Mouse (Mus musculus) kidney, postnatal 25 days (tissue): ENCODE data around the gene Pcnx.

Source experiments
- DNase-seq, 2 experiments: peaks; one replicate each; pipeline ENCODE4 v3.0.0; 2021; ENCODE audit warnings: mixed read lengths in 2 of 2

Gene Pcnx

DNA sequence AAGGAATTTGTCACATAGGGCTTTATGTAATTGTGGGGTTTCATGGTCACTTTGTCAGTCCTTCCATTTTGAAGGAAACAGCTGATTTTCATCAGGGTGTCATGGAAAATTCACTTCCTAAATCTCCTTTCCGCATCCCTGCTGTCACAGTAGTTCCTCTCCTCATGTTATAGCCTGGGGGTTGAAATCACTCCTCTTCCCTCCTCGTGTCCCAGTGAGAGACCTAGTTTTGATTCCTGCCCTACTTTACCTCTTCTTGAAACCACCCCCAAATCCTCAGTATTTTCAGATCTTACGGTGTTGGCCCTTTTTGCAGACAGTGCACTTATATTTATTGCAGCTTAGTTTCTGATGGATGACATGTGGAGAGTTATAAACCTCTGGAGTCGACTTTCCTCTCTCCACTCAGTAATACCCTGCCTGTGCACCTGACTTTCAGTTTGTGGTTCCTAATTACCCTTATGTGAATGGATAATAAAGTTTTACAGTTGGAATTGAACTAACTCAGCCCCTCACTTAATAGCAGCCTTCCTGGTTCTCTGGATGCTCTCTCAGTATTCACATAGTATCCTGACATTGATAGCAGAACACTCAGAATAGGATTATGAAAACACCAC, 48.0 kb downstream of the Pcnx start:
- no peak for DNase-seq

DNA sequence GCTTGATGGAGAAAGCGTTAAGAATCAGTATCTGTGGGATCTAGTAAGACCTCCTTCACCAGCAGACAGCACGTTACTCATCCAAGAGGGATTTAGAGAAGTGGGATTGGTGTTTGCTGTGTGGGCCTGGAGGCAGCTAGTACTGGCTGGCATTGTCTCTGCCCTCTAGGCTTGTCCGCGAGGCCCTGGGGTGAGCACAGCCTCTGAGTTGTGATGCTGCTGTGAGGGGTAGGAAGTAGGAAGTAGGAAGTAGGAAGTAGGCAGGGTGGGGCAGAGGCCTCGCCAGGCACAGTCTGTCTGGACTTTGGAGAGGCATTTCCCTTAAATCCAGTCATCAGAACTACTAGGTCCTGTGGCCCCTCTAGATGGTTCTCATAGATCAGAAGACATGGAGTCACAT, 50.6 kb downstream of the Pcnx start:
- no peak for DNase-seq

DNA sequence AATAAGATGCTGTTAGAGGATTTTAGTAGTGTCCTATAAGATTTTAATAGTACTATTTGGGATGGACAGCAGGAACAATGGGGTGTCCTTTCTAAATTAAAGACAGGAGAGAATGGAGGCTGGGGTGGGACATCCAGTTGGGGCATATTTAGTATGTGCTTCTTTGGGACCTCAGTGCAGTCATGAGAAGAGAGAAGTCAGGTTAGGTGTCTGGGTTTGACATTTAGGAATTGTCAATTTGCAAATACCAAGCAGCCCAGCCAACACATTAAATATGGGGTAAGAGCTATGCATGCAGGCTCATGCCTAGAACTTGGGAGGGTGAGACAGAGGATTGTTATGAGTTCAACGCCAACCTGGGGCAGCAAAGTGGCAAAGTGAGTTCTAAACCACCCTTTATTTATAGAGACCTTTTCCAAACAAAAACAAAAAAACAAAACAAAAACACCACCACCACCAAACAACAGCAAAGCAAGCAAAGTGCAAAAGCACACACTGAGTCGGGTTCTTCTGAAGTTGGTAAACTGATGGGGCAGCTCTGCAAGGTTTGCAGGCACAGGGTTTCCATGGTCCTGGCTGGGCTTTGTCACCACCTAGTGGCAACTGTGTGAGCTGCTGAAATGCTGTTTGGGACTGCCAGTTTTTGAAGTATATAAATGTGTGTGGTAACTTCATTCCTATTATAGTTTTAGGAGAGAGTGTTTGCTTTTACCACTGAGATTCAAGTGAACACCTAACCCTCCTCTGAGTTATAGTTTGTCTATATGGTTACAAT, 55.5 kb downstream of the Pcnx start:
- DNase-seq, result peak; percentile 69 to 83

DNA sequence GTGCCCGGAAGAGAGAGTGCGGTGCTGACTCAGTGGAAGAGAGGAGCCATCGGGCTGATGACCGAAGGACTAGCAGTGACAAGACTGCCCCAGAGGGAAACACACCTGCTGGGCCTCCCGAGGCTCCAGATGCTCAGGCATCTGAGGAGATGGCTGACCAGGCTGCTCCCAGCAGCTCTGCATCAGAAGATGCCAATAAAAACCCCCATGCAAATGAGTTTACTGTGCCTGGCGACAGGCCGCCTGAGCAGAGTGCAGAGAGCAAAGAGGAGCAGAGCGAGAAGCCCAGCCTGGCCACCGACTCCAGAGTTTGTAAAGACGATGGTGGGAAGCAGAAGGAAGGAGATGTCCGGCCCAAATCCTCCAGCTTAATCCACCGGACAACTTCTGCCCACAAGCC, 58.5 kb downstream of the Pcnx start:
- no peak for DNase-seq

DNA sequence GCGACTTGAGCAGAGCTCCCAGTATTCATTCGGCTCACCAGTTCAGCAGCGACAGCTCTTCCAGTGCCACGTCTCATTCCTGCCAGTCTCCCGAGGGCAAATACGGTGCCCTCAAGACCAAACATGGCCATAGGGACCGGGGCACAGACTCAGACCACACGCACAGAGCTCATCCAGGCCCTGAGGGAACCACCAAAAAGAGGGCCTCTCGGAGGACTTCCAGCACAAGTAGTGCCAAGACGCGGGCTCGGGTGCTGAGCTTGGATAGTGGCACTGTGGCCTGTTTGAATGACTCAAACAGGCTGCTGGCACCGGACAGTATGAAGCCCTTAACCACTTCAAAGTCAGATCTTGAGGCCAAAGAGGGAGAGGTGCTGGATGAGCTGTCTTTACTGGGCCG, 59.1 kb downstream of the Pcnx start:
- no peak for DNase-seq

DNA sequence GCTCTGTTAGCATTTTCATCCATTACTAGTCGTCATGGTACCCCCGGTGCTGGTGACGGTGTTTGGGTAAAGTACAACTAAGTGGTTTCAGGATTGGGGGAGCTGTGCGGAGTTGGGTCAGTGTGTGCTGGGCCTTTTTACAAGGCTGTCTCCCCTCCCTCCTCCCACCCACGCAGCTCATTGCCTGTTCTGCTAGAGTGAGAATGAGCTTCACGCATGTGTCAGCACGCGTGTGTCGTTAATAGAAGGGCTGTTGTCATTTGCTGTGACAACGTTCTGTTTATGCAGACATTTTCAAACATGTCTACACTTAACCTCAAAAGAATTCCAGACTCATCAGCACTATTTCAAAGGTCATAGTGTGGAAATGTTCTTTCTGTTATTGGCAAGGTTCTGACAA, 60.2 kb downstream of the Pcnx start:
- no peak for DNase-seq

DNA sequence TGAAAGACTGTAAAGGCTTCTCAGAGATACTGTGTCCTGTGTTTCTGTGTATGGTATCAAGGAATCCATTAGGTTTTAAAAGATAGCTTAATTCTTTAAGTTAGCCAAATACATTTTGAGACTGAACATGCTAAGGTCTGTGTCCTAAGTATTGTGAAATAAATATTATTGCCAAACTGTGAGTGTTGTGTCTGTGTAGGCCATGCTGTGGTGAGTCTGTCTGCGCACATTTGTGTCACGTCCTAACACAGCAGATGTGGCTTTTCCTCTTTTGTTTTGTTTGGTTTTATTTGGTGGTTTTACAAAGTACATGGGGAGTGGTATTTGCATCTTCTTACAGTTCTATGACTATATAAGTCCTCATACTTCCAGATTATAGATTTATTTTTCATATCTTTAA, 60.8 kb downstream of the Pcnx start:
- DNase-seq, result no peak

DNA sequence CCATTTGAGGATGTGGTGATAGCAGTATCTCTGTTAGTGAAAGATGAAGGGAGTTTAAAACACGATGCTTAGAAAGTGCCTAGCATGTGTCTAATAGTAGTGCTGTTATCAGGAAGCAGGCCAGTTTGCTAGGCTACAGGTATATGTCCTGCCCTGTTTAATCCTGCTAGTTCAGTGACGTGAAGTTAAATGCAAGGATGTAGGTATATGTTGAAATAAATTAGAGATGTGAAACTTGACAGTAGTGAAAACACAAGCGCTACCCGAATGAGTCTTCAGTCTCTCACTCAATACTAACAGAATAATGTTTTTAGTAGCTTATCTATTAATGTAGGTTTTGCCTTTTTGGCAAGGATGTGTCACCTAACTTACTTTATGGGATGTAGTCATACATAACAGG, 62.0 kb downstream of the Pcnx start:
- no peak for DNase-seq

DNA sequence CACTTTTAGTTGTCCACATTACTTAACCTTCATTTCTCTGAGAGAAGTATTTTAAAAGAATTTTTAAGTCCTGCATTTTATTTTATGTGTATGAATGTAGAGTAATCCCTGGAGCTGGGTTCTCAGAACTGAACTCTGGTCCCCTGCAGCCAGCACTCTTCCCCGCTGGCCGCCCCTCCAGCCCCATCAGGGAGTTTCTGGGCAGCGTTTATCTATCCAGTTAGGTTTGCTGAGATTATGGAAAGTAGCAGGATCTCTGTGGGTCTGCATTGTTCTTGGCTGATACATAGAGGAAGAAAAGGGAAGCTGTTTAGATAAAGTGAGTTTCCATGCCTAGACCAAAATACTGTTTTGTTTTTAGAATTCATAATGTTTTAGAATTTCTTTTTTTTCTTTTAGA, 63.0 kb downstream of the Pcnx start:
- no peak for DNase-seq

DNA sequence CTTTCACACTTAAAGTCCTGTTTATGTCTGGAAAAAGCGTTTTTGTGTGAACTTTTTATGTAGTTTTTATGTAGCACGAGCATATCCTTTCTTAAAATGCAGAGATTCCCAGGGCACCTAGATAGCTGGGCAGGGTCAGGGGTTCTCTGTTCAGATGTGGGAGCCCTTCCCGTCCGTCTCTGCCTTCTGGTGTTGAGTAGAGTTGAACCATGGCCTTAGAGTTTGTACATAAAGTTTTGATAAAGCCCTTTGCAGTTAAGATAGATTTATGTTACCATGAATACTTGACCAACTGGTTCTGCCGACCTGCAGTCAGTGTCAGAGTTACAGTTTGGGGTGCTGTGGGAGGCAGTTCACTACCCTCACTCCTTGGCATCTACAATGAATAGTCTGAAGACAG, 67.3 kb downstream of the Pcnx start:
- no peak for DNase-seq

DNA sequence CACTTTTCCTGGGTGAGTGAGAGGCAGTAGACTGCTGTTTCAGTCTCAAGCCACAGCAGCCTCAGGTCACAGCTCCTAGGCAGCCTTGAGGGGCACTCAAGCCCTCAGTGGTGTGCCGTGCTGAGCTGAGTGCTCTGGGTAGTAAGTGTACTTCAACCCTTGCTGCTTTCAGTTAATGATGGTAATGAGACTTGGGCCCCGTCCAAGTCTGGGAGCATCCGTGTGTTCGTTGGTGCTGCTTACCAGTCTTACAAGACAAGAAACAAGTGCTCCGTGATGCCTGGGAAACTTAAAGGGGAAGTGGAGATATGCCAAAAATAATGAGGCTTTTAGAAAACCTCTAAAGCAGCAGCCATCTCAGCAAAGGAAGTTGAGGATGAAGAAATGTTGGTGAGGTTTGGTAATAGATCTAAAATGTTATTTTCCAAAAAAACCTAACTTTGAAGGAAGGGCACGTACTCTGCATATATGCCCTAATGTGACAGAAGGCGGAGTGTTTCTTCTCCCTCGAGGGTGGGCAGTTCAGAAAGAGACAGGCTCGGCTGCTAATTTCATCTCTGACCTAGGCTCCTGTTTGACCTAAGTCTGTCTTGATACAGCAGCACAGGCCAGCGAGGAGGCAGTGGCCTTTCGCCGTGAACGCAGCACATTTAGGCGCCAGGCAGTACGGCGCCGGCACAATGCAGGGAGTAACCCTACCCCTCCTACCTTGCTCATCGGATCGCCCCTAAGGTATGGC, 68.0 kb downstream of the Pcnx start:
- DNase-seq, result peak; percentile 77 to 85

DNA sequence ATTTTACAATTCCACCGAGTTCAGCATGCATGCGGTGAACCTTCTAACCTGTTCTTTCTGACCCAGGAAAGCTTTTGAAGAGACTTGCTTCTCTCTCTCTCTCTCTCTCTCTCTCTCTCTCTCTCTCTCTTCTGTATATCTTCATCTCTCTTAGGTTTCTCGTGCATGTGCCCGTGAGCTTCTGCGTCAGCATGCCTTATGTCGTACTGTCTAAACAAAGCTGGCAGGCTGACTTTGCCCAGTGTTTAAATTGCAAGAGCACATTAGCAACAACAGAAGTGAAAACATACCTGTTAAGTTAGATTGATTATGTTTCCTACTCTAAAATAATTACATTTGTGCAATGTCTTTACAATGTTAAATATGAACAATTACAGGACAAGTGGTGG, 68.6 kb downstream of the Pcnx start:
- DNase-seq, result no peak

DNA sequence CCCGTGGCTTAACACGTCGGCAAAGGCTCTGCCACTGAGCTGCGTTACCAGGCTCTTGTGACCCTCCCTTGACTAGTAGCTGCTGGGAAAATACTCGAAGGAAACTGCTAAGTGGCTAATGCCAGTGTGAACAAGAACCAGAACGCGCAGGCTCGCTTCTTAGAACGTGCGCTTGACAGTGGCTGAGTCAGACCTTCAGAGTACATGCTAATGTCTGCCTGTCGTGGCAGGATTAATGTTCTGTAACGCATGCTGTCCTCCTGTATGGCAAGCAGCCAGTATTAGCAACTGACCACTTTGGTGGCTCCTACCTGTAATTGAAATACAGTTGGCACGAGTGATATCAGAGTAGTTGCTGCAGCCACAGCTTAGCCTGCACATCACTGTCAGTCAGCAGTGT, 72.2 kb downstream of the Pcnx start:
- peak in 1 of 2 experiments; percentile 57 for DNase-seq

DNA sequence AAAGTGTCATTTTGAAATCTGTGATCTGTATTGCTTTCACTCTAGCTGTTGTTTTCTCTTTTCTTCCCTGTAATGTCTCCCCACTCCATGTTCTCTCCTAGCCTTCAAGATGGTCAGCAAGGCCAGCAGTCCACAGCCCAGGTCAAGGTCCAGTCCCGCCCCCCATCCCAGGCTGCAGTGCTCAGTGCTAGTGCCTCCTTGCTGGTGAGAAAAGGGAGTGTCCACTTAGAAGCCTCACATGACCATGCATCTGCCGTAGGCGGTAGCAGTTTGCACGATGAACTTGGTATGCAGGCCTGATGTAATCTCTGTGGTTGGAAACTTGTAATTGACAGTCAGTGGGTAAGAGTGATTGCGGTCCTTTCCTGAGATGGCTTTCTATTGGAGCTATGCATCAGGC, 73.6 kb downstream of the Pcnx start:
- peak; percentile 71 to 89 for DNase-seq

DNA sequence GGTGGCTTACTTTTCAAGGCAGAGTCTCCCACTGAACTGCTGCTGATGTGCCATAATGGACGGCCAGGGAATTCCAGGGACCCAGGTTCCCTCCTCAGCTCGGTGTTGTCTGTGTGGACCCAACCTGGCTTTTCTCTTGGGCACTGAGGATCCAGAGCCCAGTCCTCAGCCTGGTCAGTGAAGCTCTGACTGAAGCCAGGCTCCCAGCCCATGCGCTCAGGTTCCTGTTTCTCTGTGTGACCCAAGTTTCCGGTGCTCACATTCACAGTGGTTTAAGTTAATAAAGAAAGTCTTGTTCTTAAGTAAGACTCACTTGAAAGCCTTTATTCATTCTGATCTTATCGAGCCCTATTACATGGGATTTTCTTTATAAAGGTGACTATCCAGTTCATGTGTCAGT, 74.7 kb downstream of the Pcnx start:
- no peak for DNase-seq

DNA sequence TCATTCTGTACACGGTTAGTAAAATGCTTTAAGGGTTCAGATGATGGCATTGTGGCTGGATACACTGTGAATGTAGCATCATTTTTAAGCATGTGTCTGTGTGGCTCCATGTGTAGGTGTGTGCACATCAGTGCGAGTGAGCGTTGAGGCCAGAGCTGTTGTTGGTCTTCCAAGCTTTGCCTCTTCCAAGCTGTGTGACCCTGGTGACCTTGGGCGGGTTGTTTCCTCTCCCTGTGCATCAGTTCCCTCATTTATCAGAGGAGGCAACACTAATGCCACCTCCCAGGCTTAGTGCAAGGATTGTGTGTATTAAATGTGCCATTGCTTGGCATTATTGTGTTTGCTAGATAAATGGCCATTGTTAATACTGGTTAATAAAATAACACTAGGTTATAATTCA, 76.2 kb downstream of the Pcnx start:
- DNase-seq, result no peak

DNA sequence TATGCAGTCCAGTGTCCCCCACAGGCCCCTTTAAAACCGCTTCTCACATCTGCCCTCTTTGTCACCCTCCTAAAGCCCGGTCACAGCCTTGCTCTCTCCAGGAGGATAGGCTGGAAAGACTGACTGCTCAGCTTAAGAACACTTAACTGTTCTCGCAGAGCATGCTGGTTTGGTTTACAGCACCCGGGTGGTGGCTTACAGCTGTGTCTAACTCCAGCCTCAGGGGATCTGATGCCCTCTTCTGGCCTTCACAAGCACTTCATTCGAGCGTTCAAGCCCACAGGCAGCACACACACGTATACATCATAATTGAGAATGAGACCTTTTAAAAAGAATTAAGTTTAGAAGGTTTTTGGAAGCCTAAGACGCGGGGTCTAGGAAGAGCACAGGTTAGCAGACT, 81.4 kb downstream of the Pcnx start:
- DNase-seq, result no peak

DNA sequence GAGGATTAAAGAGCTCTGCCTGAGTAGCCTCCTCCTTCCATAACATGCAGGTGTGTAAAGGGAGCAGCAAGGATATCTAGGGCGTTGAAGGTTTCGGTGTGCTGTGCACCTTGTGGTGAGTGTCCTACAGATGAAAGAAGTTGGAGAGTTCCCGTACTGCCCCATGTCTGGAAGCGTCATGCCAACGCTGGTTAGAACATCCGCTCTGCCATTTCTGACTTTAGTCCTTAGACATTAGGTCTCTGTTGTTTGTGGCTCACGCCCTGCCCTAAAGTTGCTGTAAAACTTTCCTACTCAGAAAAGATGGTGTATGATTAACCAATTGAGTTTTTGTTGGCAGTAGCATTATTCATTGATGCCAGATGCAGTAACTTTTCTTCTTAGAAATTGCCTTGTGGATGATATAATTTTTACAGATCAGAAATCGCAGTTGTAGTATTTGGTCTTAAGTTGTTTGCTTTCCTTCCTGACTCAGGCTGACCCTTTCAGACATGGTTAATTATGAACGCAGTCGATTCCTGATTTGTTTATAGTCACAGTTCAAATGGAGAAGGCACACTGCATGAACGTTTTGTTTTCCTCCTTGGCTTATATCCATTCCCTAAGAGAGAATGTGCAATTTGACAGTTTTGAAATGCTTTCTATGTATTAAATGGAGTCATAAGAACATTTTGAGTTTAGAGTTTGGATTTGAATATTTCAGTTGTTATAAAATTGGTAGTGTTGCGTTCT, 83.7 kb downstream of the Pcnx start:
- peak in 1 of 2 experiments; percentile 22 for DNase-seq

DNA sequence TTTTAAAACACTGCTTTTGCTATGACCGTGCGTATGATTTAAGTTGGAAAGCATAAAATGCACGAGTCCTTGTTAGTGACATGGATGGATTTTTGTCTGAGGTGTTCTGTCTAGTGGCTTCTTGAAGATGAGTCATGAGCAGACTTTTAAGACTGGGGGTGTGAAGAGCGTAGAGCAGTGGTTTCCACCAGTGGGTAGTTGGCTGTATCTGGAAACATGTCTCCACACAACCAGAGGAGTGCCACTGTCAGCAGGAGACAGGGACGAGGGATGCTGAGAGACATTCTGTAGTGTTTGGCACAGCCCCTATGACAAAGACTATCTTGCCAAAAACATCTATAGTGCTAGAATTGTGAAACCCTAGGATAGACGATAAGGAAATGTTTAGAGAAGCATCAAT, 89.2 kb downstream of the Pcnx start:
- no peak for DNase-seq

DNA sequence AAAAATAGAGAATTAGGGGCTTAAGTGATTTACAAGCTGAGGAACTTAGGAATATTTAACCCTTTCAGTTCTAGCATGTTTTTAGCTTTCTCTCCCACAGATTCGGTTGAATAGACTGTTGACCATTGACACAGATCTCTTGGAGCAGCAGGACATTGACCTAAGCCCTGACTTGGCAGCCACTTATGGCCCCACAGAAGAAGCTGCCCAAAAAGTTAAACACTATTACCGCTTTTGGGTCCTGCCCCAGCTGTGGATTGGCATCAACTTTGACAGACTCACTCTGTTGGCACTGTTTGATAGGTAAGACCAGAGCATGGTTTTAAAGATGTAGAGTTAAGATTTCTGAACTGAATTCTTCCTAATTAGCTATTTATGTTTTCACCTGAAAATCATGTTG, 90.2 kb downstream of the Pcnx start:
- peak in 1 of 2 experiments; percentile 6 for DNase-seq

DNA sequence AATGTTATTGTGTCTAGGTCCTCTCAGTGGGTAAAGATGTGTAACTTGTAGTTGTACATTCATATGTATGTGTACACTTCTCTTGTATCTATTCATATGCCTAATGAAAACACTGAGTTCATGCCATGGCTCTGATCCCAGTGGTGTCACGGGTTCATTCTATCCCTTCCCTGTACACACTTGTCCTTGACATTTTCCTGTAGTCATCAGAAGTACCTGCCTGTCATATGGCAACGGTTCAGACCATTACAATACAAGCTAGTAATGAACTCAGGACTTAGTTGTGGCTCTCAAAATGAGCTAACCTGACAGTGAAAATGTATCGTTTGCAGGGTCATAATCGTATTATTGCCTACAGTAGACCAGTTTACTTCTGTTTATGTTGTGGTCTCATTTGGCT, 98.5 kb downstream of the Pcnx start:
- DNase-seq, result no peak

DNA sequence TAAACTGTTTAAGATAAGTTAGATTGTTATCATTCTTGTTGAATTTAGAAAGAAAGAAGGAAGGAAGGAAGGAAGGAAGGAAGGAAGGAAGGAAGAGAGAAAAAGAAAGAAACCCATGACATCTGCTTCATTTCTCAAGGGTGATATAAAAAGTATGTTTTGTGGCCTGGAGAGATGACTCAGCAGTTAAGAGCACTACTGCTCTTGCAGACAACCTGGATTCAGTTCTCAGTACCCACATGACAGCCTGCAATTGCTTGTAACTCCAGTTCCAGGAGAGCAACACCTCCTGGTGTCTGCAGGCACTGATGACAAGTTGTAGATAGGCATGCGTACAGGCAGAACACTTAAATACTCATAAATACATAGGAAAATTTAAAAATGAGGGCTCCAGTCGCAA, 105.6 kb downstream of the Pcnx start:
- no peak for DNase-seq
